Mouse (Mus musculus) heart, embryonic 16.5 days (tissue): Measurements from ENCODE around the gene Cep295. TPM values are rescaled to one million over a fixed set of nuclear protein-coding genes. Genes with fewer than 3 reads are reported as not detected.

Source experiments
- ATAC-seq: fragments of 200-750 bp; cut with Nextera tagmentation; replicated peaks from 2 replicates; pipeline ENCODE4 v1.8.0; 2017; ENCODE audit warnings: moderate number of reproducible peaks; ENCODE audit not compliant: insufficient read depth, low FRiP score; ENCODE audit errors: extremely low read depth
- H3K27ac ChIP-seq: fragments of 300-500 bp; sonication (generic); 2 replicates; pipeline ENCODE4 v1.5.1; 2014; ENCODE audit warnings: mild to moderate bottlenecking, low read length, control low read depth, moderate library complexity
- H3K27me3 ChIP-seq: fragments of 300-500 bp; sonication (generic); 2 replicates; pipeline ENCODE4 v1.6.1; 2014; ENCODE audit warnings: low read length, mixed read lengths; ENCODE audit not compliant: control insufficient read depth, insufficient read depth
- H3K36me3 ChIP-seq: fragments of 300-500 bp; sonication (generic); 2 replicates; pipeline ENCODE4 v1.6.1; 2014; ENCODE audit not compliant: control insufficient read depth, insufficient read depth
- H3K4me1 ChIP-seq: fragments of 300-500 bp; sonication (generic); 2 replicates; pipeline ENCODE4 v1.6.1; 2014; ENCODE audit warnings: low read length, mixed read lengths; ENCODE audit not compliant: control insufficient read depth, insufficient read depth
- H3K4me2 ChIP-seq: fragments of 300-500 bp; sonication (generic); 2 replicates; pipeline ENCODE4 v1.6.1; 2014; ENCODE audit warnings: low read depth, mild to moderate bottlenecking, control low read depth, low read length
- H3K4me3 ChIP-seq: fragments of 300-500 bp; sonication (generic); 2 replicates; pipeline ENCODE4 v1.5.1; 2014; ENCODE audit warnings: mild to moderate bottlenecking, control low read depth, low read length
- H3K9ac ChIP-seq: fragments of 300-500 bp; sonication (generic); 2 replicates; pipeline ENCODE4 v1.6.1; 2014; ENCODE audit warnings: low read length, control low read depth
- H3K9me3 ChIP-seq: fragments of 300-500 bp; sonication (generic); replicated peaks from 2 replicates; pipeline ENCODE4 v1.6.1; 2016; ENCODE audit warnings: low read length; ENCODE audit not compliant: control insufficient read depth
- WGBS: fragments of 180-500 bp; shearing (Covaris S2); extraction: QIAGEN DNeasy Blood & Tissue Kit; methylation state at CpG from one replicate; pipeline ENCODE4 v1.1.7; 2014; 5-methylcytosine and 5-hydroxymethylcytosine counted together
- polyA plus RNA-seq: library from polyadenylated mRNA; unstranded; fragments of >200 nt; fragmentation: Nextera tagmentation; extraction: Ambion mirVana; gene quantifications from 2 replicates; pipeline ENCODE4 v1.2.1, GENCODE M21; 2015

Cep295 gene
- polyA plus RNA-seq, 1 experiment from 2014 or later, result 8.8 TPM

GRCm38 (mm10) chr9:15300056-15300455, 57.5 kb downstream of the Cep295 start:
- 86% methylated on average over 5 of the region's 5 CpGs for WGBS
- Histone ChIP-seq H3K27ac (no peak overlapping the region), H3K4me3 (no peak overlapping the region), H3K27me3 (no peaks in the 10 kb centered on the region), H3K9me3 (no peaks in the 10 kb centered on the region), H3K4me1 (peaks cover 5% of the 10 kb centered on the region; the same call in 1 of the 2 replicates), H3K9ac (no peak overlapping the region), H3K36me3 (no peaks in the 10 kb centered on the region), H3K4me2 (no peak overlapping the region)
- no peak for ATAC-seq

- H3K4me1 ChIP-seq, result peaks cover 5% of the 10 kb centered on the region; the same call in 1 of the 2 replicates
- WGBS, result 60% methylated on average over 2 of the region's 2 CpGs
- H3K4me3 ChIP-seq, result no peak overlapping the region
- no peaks in the 10 kb centered on the region for H3K36me3 ChIP-seq
- no peak overlapping the region for H3K27ac ChIP-seq
- ATAC-seq, result no peak
- no peak overlapping the region for H3K4me2 ChIP-seq
- H3K9me3 ChIP-seq, result no peaks in the 10 kb centered on the region
- no peak overlapping the region for H3K9ac ChIP-seq
- no peaks in the 10 kb centered on the region for H3K27me3 ChIP-seq
These were observed 59.1 kb downstream of the Cep295 start for GRCm38 (mm10) chr9:15298451-15298850.

- Histone ChIP-seq H3K36me3 (no peaks in the 10 kb centered on the region), H3K9me3 (no peaks in the 10 kb centered on the region), H3K27ac (no peak overlapping the region), H3K4me1 (peaks cover 5% of the 10 kb centered on the region; the same call in 1 of the 2 replicates), H3K4me3 (no peak overlapping the region), H3K9ac (no peak overlapping the region), H3K27me3 (no peaks in the 10 kb centered on the region), H3K4me2 (no peak overlapping the region)
- no peak for ATAC-seq
- 88% methylated on average over 7 of the region's 7 CpGs for WGBS
These were observed 60.5 kb downstream of the Cep295 start for GRCm38 (mm10) chr9:15297112-15297511.

- H3K27ac ChIP-seq, result no peak overlapping the region
- H3K4me1 ChIP-seq, result no peaks in the 10 kb centered on the region
- no peaks in the 10 kb centered on the region for H3K9me3 ChIP-seq
- no peak overlapping the region for H3K4me3 ChIP-seq
- ATAC-seq, result no peak; the same call in 1 of the 2 replicates
- H3K4me2 ChIP-seq, result no peak overlapping the region
- WGBS, result 47% methylated on average over 6 of the region's 6 CpGs
- no peak overlapping the region for H3K9ac ChIP-seq
- no peaks in the 10 kb centered on the region for H3K27me3 ChIP-seq
- no peaks in the 10 kb centered on the region for H3K36me3 ChIP-seq
These were observed 68.3 kb downstream of the Cep295 start for GRCm38 (mm10) chr9:15289251-15289650.

- no peaks in the 10 kb centered on the region for H3K9me3 ChIP-seq
- H3K4me3 ChIP-seq, result no peak overlapping the region
- no peaks in the 10 kb centered on the region for H3K27me3 ChIP-seq
- H3K9ac ChIP-seq, result no peak overlapping the region
- H3K27ac ChIP-seq, result no peak overlapping the region
- no peak overlapping the region for H3K4me2 ChIP-seq
- WGBS, result 77% methylated on average over 3 of the region's 3 CpGs
- H3K36me3 ChIP-seq, result no peaks in the 10 kb centered on the region
- no peak for ATAC-seq
- no peaks in the 10 kb centered on the region for H3K4me1 ChIP-seq
These were observed 69.2 kb downstream of the Cep295 start for GRCm38 (mm10) chr9:15288402-15288801.

GRCm38 (mm10) chr9:15287846-15288245, 69.7 kb downstream of the Cep295 start:
- 63% methylated on average over 6 of the region's 6 CpGs for WGBS
- no peaks in the 10 kb centered on the region for H3K27me3 ChIP-seq
- no peak overlapping the region for H3K27ac ChIP-seq
- H3K9me3 ChIP-seq, result no peaks in the 10 kb centered on the region
- H3K4me3 ChIP-seq, result no peak overlapping the region
- no peak overlapping the region for H3K4me2 ChIP-seq
- H3K4me1 ChIP-seq, result no peaks in the 10 kb centered on the region
- no peak overlapping the region for H3K9ac ChIP-seq
- H3K36me3 ChIP-seq, result no peaks in the 10 kb centered on the region
- ATAC-seq, result no peak

GRCm38 (mm10) chr9:15285443-15285842, 72.1 kb downstream of the Cep295 start:
- Histone ChIP-seq H3K27me3 (no peaks in the 10 kb centered on the region), H3K9ac (no peak overlapping the region), H3K36me3 (no peaks in the 10 kb centered on the region), H3K9me3 (no peaks in the 10 kb centered on the region), H3K4me3 (no peak overlapping the region), H3K27ac (no peak overlapping the region), H3K4me2 (no peak overlapping the region), H3K4me1 (peaks cover 4% of the 10 kb centered on the region)
- 73% methylated on average over 3 of the region's 3 CpGs for WGBS
- ATAC-seq, result no peak

GRCm38 (mm10) chr9:15280491-15280879, 77.1 kb downstream of the Cep295 start:
- Histone ChIP-seq H3K27ac (no peak overlapping the region), H3K9me3 (no peaks in the 10 kb centered on the region), H3K4me2 (peak overlapping the region; percentile 63), H3K4me1 (peaks cover 14% of the 10 kb centered on the region), H3K9ac (peak overlapping the region; percentile 99), H3K27me3 (no peaks in the 10 kb centered on the region), H3K4me3 (peak overlapping the region; percentile 100), H3K36me3 (peaks cover 4% of the 10 kb centered on the region)
- no peak for ATAC-seq
- WGBS, result 48% methylated on average over 5 of the region's 5 CpGs

GRCm38 (mm10) chr9:15279649-15280490, 77.7 kb downstream of the Cep295 start, which contains the start of gene Med17:
Gene Med17 (minus strand): TSS chr9:15279931.
- peak within 1 kb of the TSS; percentile 84 for H3K4me2 ChIP-seq
- peak within 1 kb of the TSS; percentile 100 for H3K4me3 ChIP-seq
- 1% methylated on average over 57 of the region's 57 CpGs for WGBS
- ATAC-seq, result peak; percentile 99
- H3K36me3 ChIP-seq, result peaks cover 11% of the 10 kb centered on the region
- no peaks in the 10 kb centered on the region for H3K9me3 ChIP-seq
- H3K27ac ChIP-seq, result peak within 1 kb of the TSS; percentile 93
- peak within 1 kb of the TSS; percentile 99 for H3K9ac ChIP-seq
- no peaks in the 10 kb centered on the region for H3K27me3 ChIP-seq
- H3K4me1 ChIP-seq, result peaks cover 14% of the 10 kb centered on the region
